Mouse (Mus musculus): Measurements from ENCODE around the gene Tmem150a. TPM values are rescaled to one million over a fixed set of nuclear protein-coding genes. Genes with fewer than 3 reads are reported as not detected.
A peak's percentile ranks its signal among the peaks of the same experiment; 100 is the strongest.

The Tmem150a gene
- polyA plus RNA-seq, 1 experiment from 2014 or later: 4.0 TPM

DNA sequence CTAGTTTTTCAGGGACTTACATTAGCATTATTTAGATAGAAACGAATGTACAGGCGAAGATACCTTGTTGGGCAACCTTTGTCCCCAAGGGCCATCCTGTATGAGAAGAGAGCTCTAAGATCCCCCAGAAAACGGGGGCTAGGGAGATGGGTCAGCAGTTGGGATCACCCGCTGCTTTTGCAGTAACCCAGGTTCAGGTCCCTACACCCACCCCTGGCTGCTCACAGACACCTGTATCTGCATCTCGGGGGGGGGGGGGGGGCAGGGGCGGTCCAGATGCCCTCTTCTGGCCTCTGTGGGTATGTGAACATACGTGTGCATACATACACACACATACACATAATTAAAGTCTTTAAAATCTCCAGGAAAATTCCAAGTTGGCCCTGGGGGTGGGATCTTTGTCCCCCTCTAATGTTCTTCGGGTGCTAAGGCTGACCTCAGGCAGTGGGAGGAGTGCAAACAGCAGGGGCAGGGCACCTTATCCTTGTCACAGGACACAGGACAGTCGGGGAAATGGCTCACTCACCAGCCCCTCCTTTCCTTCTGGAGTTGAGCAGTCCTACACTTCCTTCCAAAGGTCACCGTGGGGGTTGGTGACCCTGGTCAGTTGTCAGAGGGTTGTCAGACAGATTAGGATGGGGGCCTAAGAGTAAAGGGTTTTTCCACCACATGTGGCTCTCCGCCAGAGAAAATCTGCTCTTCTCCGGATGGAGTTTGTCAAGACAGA, 35.7 kb downstream of the Tmem150a start:
- Histone ChIP-seq H3K36me3 (replicated peaks) (no peaks in the 10 kb centered on the region), H3K27ac (no peak overlapping the region), H3K27me3 (peaks cover 17% of the 10 kb centered on the region; the same call in 1 of the 2 replicates), H3K9ac (no peak overlapping the region; the same call in 1 of the 2 replicates), H3K4me3 (replicated peaks) (peak overlapping the region; percentile 41; the same call in 1 of the 2 replicates), H3K4me1 (peaks cover 17% of the 10 kb centered on the region), H3K9me3 (no peaks in the 10 kb centered on the region), H3K4me2 (peak overlapping the region; percentile 65)
- WGBS: 22% methylated on average over 12 of the region's 12 CpGs
- ATAC-seq (ENCODE audit: low FRiP score): no peak

DNA sequence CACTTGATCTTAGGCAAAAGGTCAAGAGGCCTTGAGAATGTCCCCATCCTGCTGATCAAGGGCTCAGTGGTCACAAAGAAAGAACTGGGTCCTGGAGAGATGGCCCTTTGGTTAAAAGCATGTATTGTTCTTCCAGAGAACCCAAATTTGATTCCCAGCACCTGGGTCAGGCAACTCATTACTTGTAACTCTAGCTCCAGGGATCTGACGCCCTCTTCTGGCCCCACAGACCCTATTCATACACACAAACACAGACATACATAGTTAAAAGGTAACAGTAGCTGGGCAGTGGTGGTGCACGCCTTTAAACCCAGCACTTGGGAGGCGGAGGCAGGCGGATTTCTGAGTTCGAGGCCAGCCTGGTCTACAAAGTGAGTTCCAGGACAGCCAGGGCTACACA, 37.1 kb downstream of the Tmem150a start:
- Histone ChIP-seq H3K9me3 (no peaks in the 10 kb centered on the region), H3K4me1 (peaks cover 17% of the 10 kb centered on the region), H3K27me3 (peaks cover 17% of the 10 kb centered on the region; the same call in 1 of the 2 replicates), H3K9ac (no peak overlapping the region), H3K4me2 (no peak overlapping the region), H3K4me3 (replicated peaks) (no peak overlapping the region), H3K27ac (no peak overlapping the region), H3K36me3 (replicated peaks) (no peaks in the 10 kb centered on the region)
- 90% methylated on average over 5 of the region's 5 CpGs for WGBS
- no peak for ATAC-seq (ENCODE audit: low FRiP score)

- no peak overlapping the region for H3K4me2 ChIP-seq
- no peaks in the 10 kb centered on the region for H3K4me1 ChIP-seq
- H3K9ac ChIP-seq: no peak overlapping the region
- no peaks in the 10 kb centered on the region for H3K36me3 ChIP-seq (replicated peaks)
- ATAC-seq (ENCODE audit: low FRiP score): no peak
- H3K9me3 ChIP-seq: no peaks in the 10 kb centered on the region
- no peak overlapping the region for H3K4me3 ChIP-seq (replicated peaks)
- WGBS: 83% methylated on average over 10 of the region's 10 CpGs
- H3K27me3 ChIP-seq: no peaks in the 10 kb centered on the region
- no peak overlapping the region for H3K27ac ChIP-seq
Measured at GRCm38 (mm10) chr6:72396837-72397251, 41.6 kb downstream of the Tmem150a start.

- no peak overlapping the region for H3K4me2 ChIP-seq
- no peak overlapping the region for H3K27ac ChIP-seq
- H3K36me3 ChIP-seq (replicated peaks): no peaks in the 10 kb centered on the region
- H3K9ac ChIP-seq: no peak overlapping the region
- ATAC-seq (ENCODE audit: low FRiP score): no peak
- no peak overlapping the region for H3K4me3 ChIP-seq (replicated peaks)
- H3K4me1 ChIP-seq: no peaks in the 10 kb centered on the region
- H3K27me3 ChIP-seq: no peaks in the 10 kb centered on the region
- no peaks in the 10 kb centered on the region for H3K9me3 ChIP-seq
- WGBS: 68% methylated on average over 2 of the region's 2 CpGs
Measured at GRCm38 (mm10) chr6:72399967-72400366, 44.7 kb downstream of the Tmem150a start.

- H3K36me3 ChIP-seq (replicated peaks): no peaks in the 10 kb centered on the region
- no peak overlapping the region for H3K4me3 ChIP-seq (replicated peaks)
- no peak overlapping the region for H3K4me2 ChIP-seq
- no peak overlapping the region for H3K9ac ChIP-seq
- no peaks in the 10 kb centered on the region for H3K4me1 ChIP-seq
- 23% methylated on average over 7 of the region's 7 CpGs for WGBS
- H3K9me3 ChIP-seq: no peaks in the 10 kb centered on the region
- ATAC-seq (ENCODE audit: low FRiP score): no peak
- H3K27ac ChIP-seq: no peak overlapping the region
- no peaks in the 10 kb centered on the region for H3K27me3 ChIP-seq
Measured at GRCm38 (mm10) chr6:72401875-72402274, 46.6 kb downstream of the Tmem150a start.

DNA sequence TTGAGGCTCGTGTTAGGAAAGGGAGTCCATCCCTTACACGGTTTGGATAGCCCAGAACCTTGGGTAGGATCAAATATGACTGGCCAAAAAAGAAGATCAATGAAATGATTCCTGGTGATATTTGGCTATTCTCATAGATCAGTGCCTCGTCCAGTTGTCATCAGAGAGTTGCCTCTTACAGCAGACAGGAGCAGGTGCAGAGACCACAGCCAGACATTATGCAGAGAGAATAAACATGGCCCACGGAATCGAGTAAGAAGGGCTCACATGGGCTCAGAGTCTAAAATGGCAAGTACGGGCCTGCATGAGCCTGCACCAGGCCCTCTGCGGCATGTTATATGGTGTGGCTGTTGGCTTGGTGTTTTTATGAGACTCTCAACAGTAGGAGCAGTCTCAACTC, 50.1 kb downstream of the Tmem150a start:
- 84% methylated on average over 7 of the region's 7 CpGs for WGBS
- no peaks in the 10 kb centered on the region for H3K27me3 ChIP-seq
- H3K4me3 ChIP-seq (replicated peaks): no peak overlapping the region
- no peak overlapping the region for H3K27ac ChIP-seq
- ATAC-seq (ENCODE audit: low FRiP score): no peak
- H3K36me3 ChIP-seq (replicated peaks): no peaks in the 10 kb centered on the region
- H3K4me2 ChIP-seq: no peak overlapping the region
- H3K4me1 ChIP-seq: no peaks in the 10 kb centered on the region
- no peaks in the 10 kb centered on the region for H3K9me3 ChIP-seq
- no peak overlapping the region for H3K9ac ChIP-seq

GRCm38 (mm10) chr6:72407119-72407518, 51.9 kb downstream of the Tmem150a start:
- no peak overlapping the region for H3K4me2 ChIP-seq
- no peak overlapping the region for H3K27ac ChIP-seq
- H3K4me1 ChIP-seq: no peaks in the 10 kb centered on the region
- 3% methylated on average over 5 of the region's 5 CpGs for WGBS
- ATAC-seq (ENCODE audit: low FRiP score): peak; percentile 46; the same call in 1 of the 2 replicates
- H3K4me3 ChIP-seq (replicated peaks): no peak overlapping the region
- H3K27me3 ChIP-seq: 0 out of 2 replicates have a peak, but pooled peaks cover 4% of the 10 kb centered on the region
- H3K9ac ChIP-seq: no peak overlapping the region
- no peaks in the 10 kb centered on the region for H3K9me3 ChIP-seq
- no peaks in the 10 kb centered on the region for H3K36me3 ChIP-seq (replicated peaks)

Other genes starting within 250 kb of the Tmem150a start
- gene Atoh8, start 119.9 kb upstream of the Tmem150a start, polyA plus RNA-seq (2016; fragmentation: Nextera tagmentation; extraction: Ambion mirVana): 6.5 and 7.5 TPM in 2 replicates
- gene Sftpb, start 50.8 kb upstream of the Tmem150a start, polyA plus RNA-seq (2016; fragmentation: Nextera tagmentation; extraction: Ambion mirVana): not detected in 2 replicates
- 74.0 and 76.4 TPM in 2 replicates for gene Usp39, start 10.3 kb upstream of the Tmem150a start, polyA plus RNA-seq (2016; fragmentation: Nextera tagmentation; extraction: Ambion mirVana)
- gene 0610030E20Rik, start 8.1 kb upstream of the Tmem150a start, polyA plus RNA-seq (2016; fragmentation: Nextera tagmentation; extraction: Ambion mirVana): 28.5 and 30.4 TPM in 2 replicates
- 97.4 and 97.5 TPM in 2 replicates for gene Rnf181, start 11.5 kb downstream of the Tmem150a start, polyA plus RNA-seq (2016; fragmentation: Nextera tagmentation; extraction: Ambion mirVana)
- 6.0 and 7.6 TPM in 2 replicates for gene Vamp5, start 25.0 kb downstream of the Tmem150a start, polyA plus RNA-seq (2016; fragmentation: Nextera tagmentation; extraction: Ambion mirVana)
- gene Vamp8, start 35.3 kb downstream of the Tmem150a start, polyA plus RNA-seq (2016; fragmentation: Nextera tagmentation; extraction: Ambion mirVana): 24.6 and 26.0 TPM in 2 replicates
- 19.1 and 19.8 TPM in 2 replicates for gene Ggcx, start 58.9 kb downstream of the Tmem150a start, polyA plus RNA-seq (2016; fragmentation: Nextera tagmentation; extraction: Ambion mirVana)
- 475 and 476 TPM in 2 replicates for gene Mat2a, start 84.1 kb downstream of the Tmem150a start, polyA plus RNA-seq (2016; fragmentation: Nextera tagmentation; extraction: Ambion mirVana)
- gene Sh2d6, start 166.3 kb downstream of the Tmem150a start, polyA plus RNA-seq (2016; fragmentation: Nextera tagmentation; extraction: Ambion mirVana): 0.40 and 0.47 TPM in 2 replicates
- 4.1 and 5.4 TPM in 2 replicates for gene Capg, start 188.9 kb downstream of the Tmem150a start, polyA plus RNA-seq (2016; fragmentation: Nextera tagmentation; extraction: Ambion mirVana)
- 16.0 and 16.2 TPM in 2 replicates for gene Elmod3, start 243.0 kb downstream of the Tmem150a start, polyA plus RNA-seq (2016; fragmentation: Nextera tagmentation; extraction: Ambion mirVana)
- 4.6 and 5.3 TPM in 2 replicates for gene Retsat, start 243.0 kb downstream of the Tmem150a start, polyA plus RNA-seq (2016; fragmentation: Nextera tagmentation; extraction: Ambion mirVana)